Mouse (Mus musculus): ENCODE data around the gene 1700001J03Rik. TPM values are rescaled to one million over a fixed set of nuclear protein-coding genes. Genes with fewer than 3 reads are reported as not detected.
"Not testable (repeated sequence)": the region's sequence is repeated elsewhere in the genome, so short reads cannot be mapped to it uniquely, and the experiment has no call there.

The 1700001J03Rik gene
- 0.24 TPM in 1 of 2 replicates, not detected in the other for polyA plus RNA-seq (2016; fragmentation: Nextera tagmentation; extraction: Ambion mirVana)

DNA sequence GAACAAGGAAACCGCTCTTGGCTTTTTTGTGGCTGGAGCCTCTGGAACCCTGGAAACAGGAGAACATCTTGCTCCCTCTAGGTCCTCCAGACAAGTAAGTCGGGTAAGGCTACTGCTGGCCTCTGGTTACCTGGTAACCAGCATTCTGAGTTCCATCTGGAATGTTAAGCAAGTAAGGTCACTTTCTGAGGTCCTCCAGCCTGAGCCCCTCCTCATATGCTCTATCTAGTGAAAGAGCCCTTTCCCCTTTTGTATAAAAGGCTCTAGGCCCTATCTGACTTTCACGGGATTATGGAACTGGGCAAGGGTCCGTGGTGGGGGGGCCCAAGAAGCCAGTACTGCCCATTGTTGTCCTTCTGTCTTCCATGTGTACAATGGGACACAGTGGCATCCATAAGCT is at the start of gene 1700001J03Rik:
1700001J03Rik (minus strand) TSS at position 101 of the 400 bp plus-strand sequence.
- not testable (repeated sequence) for DNase-seq (ENCODE audit: low spot score); H3K4me3 ChIP-seq; H3K36me3 ChIP-seq; H3K27me3 ChIP-seq (ENCODE audit: insufficient read depth, poor library complexity, severe bottlenecking); H3K27ac ChIP-seq; H3K4me1 ChIP-seq (replicated peaks)
- peaks cover 36% of the 10 kb centered on the region for H3K9me3 ChIP-seq
- 85% methylated on average over 4 of the region's 4 CpGs for WGBS

DNA sequence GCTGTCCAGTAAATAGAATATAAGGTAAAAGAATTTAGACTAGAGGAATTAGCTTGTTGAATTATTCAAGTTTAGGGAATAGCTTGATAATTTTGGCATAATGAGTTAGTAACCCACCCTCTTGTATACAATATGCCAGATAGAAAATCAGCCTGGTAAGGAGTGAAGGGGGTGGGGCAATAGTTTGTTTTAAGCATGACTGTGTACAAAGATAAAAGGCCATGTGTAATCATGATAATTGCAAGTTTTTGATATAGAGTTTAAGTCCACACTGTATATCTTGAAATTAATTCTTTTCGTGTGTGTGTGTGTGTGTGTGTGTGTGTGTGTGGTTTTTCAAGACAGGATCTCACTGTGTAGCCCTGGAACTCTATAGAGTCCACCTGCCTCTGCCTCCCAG is 49.2 kb upstream of the 1700001J03Rik start:
- H3K36me3 ChIP-seq: peaks cover 9% of the 10 kb centered on the region; the same call in 1 of the 2 replicates
- WGBS: 73% methylated on average over 1 of the region's 1 CpGs
- no peaks in the 10 kb centered on the region for H3K27me3 ChIP-seq (ENCODE audit: insufficient read depth, poor library complexity, severe bottlenecking)
- H3K4me3 ChIP-seq: no peak overlapping the region
- H3K4me1 ChIP-seq (replicated peaks): peaks cover 17% of the 10 kb centered on the region
- no peak overlapping the region for H3K27ac ChIP-seq
- H3K9me3 ChIP-seq: no peaks in the 10 kb centered on the region
- no peak for DNase-seq (ENCODE audit: low spot score)

- peak overlapping the region; percentile 89 for H3K4me3 ChIP-seq
- peaks cover under 1% of the 10 kb centered on the region; the same call in 1 of the 2 replicates for H3K36me3 ChIP-seq
- 82% methylated on average over 11 of the region's 11 CpGs for WGBS
- H3K9me3 ChIP-seq: no peaks in the 10 kb centered on the region
- no peaks in the 10 kb centered on the region for H3K27me3 ChIP-seq (ENCODE audit: insufficient read depth, poor library complexity, severe bottlenecking)
- H3K27ac ChIP-seq: no peak overlapping the region
- no peak for DNase-seq (ENCODE audit: low spot score)
- peaks cover 17% of the 10 kb centered on the region for H3K4me1 ChIP-seq (replicated peaks)
Observed at GRCm38 (mm10) chr5:146232816-146233215, 47.7 kb upstream of the 1700001J03Rik start.

- Histone ChIP-seq H3K36me3 (no peaks in the 10 kb centered on the region), H3K4me1 (replicated peaks) (peaks cover 17% of the 10 kb centered on the region), H3K27me3 (ENCODE audit: insufficient read depth, poor library complexity, severe bottlenecking) (no peaks in the 10 kb centered on the region), H3K27ac (peak overlapping the region; percentile 97), H3K9me3 (no peaks in the 10 kb centered on the region), H3K4me3 (peak overlapping the region; percentile 89)
- DNase-seq (ENCODE audit: low spot score): no peak
- 46% methylated on average over 6 of the region's 6 CpGs for WGBS
Observed at GRCm38 (mm10) chr5:146232056-146232675, 47.1 kb upstream of the 1700001J03Rik start.

DNA sequence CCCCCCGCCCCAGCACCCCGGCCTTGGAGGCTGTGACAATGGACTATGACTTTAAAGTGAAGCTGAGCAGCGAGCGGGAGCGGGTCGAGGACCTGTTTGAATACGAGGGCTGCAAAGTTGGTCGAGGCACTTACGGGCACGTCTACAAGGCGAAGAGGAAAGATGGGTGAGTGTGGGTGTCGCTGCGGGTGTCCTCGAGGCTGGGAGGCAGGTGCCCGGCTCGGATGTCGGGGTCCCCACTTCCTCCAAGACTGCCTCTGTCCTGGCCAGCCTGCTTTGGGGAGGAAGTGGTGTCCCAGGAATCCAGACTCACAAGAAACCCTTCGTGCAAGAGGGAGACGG is 46.5 kb upstream of the 1700001J03Rik start:
- no peaks in the 10 kb centered on the region for H3K27me3 ChIP-seq (ENCODE audit: insufficient read depth, poor library complexity, severe bottlenecking)
- H3K4me3 ChIP-seq: peak overlapping the region; percentile 89
- no peaks in the 10 kb centered on the region for H3K9me3 ChIP-seq
- H3K36me3 ChIP-seq: no peaks in the 10 kb centered on the region
- DNase-seq (ENCODE audit: low spot score): peak; percentile 50
- under 1% methylated on average over 19 of the region's 19 CpGs for WGBS
- peaks cover 17% of the 10 kb centered on the region for H3K4me1 ChIP-seq (replicated peaks)
- H3K27ac ChIP-seq: peak overlapping the region; percentile 97

DNA sequence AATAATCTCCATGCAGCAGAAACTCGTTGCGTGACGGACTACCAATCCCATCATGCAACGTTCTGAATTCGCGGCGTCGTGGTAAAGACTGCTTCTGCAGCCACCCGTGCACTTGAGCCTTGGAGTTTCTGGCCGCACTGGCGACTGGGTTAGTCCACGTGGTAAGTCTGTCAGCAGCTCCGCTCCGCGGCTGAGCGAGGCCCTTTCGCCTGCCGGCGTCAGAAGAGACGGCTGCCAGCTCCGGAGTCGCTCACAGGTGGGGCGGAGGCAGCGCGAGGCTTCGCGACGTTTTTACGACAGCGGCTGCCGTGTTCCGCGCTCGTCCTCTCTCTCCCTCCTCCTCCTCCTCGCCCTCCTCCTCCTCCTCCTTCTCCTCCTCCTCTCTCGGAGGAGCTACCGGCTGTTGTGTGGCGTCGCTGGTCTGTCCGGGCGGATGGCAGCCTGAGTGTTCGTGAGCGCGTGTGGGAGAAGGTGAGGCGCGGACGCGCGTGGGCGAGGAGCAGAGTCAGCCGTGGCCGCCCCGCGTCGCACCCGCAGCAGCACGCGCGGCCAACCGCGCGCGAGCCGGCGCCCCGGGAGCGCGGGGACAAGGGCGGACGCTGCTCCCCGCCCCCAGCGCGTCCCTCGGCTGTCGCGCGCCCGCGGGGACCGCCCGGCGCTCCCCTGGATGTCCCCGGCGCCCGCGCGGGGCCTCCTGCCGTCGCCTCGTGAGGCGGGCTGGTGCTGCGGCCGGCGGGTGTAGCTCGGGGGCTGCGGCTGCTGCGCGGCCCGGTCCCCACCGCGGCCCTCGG is 46.0 kb upstream of the 1700001J03Rik start, which contains the start of gene Cdk8:
Cdk8 (plus strand) TSS at position 367 of the 791 bp plus-strand sequence.
- peak; percentile 95 for DNase-seq (ENCODE audit: low spot score)
- Histone ChIP-seq H3K27ac (peak within 1 kb of the TSS; percentile 97), H3K27me3 (ENCODE audit: insufficient read depth, poor library complexity, severe bottlenecking) (no peaks in the 10 kb centered on the region), H3K36me3 (no peaks in the 10 kb centered on the region), H3K4me1 (replicated peaks) (peaks cover 17% of the 10 kb centered on the region), H3K9me3 (no peaks in the 10 kb centered on the region), H3K4me3 (peak within 1 kb of the TSS; percentile 89)
- WGBS: under 1% methylated on average over 102 of the region's 102 CpGs

DNA sequence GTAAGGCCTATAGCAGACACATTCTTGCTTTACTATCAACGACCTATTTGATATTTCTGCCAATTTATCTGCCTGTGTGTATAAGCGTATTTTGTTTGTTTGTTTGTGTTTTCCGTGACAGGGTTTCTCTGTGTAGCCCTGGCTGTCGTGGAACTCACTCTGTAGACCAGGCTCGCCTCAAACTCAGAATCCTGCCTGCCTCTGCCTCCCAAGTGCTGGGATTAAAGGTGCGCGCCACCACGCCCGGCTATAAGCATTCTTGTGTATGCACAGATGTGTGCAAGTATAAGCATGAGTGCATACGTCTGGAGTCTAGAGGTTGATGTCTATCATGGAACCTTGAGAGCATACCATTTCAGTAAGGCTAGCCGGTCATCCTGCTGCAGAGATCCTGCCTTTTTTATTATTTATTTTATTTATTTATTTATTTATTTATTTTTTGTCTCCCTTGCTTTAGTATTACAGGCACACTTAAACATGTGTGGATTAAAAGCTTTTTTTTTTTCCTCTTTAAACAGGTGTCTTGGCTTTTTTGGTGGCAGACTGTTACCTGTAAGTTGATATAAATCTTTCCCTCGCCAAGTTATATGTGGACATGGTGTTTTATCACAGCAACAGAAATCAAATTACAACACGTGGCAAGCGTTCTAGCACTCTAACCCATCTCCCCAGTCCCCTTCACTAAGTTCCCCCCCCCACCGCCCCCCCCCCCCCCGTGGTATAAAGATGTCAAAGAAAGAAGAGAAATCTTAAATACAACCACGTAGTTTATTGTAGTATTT is 45.0 kb upstream of the 1700001J03Rik start:
- no peaks in the 10 kb centered on the region for H3K36me3 ChIP-seq
- no peaks in the 10 kb centered on the region for H3K27me3 ChIP-seq (ENCODE audit: insufficient read depth, poor library complexity, severe bottlenecking)
- peak overlapping the region; percentile 97 for H3K27ac ChIP-seq
- 60% methylated on average over 17 of the region's 17 CpGs for whole genome bisulfite sequencing
- no peaks in the 10 kb centered on the region for H3K9me3 ChIP-seq
- H3K4me1 ChIP-seq (replicated peaks): peaks cover 17% of the 10 kb centered on the region
- peak overlapping the region; percentile 89 for H3K4me3 ChIP-seq
- no peak for DNase-seq (ENCODE audit: low spot score)

GRCm38 (mm10) chr5:146227496-146227895 is 42.4 kb upstream of the 1700001J03Rik start:
- Histone ChIP-seq H3K9me3 (no peaks in the 10 kb centered on the region), H3K27ac (no peak overlapping the region), H3K4me3 (no peak overlapping the region), H3K4me1 (replicated peaks) (peaks cover 7% of the 10 kb centered on the region), H3K27me3 (ENCODE audit: insufficient read depth, poor library complexity, severe bottlenecking) (no peaks in the 10 kb centered on the region), H3K36me3 (no peaks in the 10 kb centered on the region)
- 80% methylated on average over 8 of the region's 8 CpGs for WGBS
- no peak for DNase-seq (ENCODE audit: low spot score)

GRCm38 (mm10) chr5:146223786-146224185 is 38.7 kb upstream of the 1700001J03Rik start:
- no peaks in the 10 kb centered on the region for H3K27me3 ChIP-seq (ENCODE audit: insufficient read depth, poor library complexity, severe bottlenecking)
- no peak for DNase-seq (ENCODE audit: low spot score)
- 83% methylated on average over 5 of the region's 5 CpGs for WGBS
- no peaks in the 10 kb centered on the region for H3K9me3 ChIP-seq
- H3K4me1 ChIP-seq (replicated peaks): peaks cover 15% of the 10 kb centered on the region
- H3K27ac ChIP-seq: no peak overlapping the region
- peaks cover 10% of the 10 kb centered on the region for H3K36me3 ChIP-seq
- H3K4me3 ChIP-seq: no peak overlapping the region

DNA sequence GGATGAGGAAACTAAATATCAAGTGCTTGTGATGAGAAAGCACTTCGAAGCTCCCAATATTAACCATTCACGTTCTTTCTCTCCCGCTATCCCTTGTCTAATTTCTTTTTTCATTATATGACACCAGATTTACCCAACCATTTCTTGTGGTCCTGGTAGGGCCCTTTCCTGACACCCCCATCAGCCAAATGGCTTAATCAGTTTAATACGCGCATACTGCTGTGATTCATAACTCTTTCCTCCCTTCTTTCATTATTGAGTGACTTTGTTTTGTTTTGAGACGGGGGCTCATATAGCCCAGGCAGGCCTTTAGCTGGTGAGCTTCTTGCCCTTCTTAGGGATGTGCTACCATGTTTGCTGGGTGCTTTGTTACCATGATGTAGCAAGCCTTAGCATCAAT is 36.6 kb upstream of the 1700001J03Rik start:
- WGBS: 35% methylated on average over 6 of the region's 6 CpGs
- Histone ChIP-seq H3K9me3 (no peaks in the 10 kb centered on the region), H3K4me1 (replicated peaks) (peaks cover 15% of the 10 kb centered on the region), H3K36me3 (peaks cover 30% of the 10 kb centered on the region), H3K27me3 (ENCODE audit: insufficient read depth, poor library complexity, severe bottlenecking) (no peaks in the 10 kb centered on the region), H3K27ac (peak overlapping the region; percentile 98), H3K4me3 (peak overlapping the region; percentile 75)
- no peak for DNase-seq (ENCODE audit: low spot score)

DNA sequence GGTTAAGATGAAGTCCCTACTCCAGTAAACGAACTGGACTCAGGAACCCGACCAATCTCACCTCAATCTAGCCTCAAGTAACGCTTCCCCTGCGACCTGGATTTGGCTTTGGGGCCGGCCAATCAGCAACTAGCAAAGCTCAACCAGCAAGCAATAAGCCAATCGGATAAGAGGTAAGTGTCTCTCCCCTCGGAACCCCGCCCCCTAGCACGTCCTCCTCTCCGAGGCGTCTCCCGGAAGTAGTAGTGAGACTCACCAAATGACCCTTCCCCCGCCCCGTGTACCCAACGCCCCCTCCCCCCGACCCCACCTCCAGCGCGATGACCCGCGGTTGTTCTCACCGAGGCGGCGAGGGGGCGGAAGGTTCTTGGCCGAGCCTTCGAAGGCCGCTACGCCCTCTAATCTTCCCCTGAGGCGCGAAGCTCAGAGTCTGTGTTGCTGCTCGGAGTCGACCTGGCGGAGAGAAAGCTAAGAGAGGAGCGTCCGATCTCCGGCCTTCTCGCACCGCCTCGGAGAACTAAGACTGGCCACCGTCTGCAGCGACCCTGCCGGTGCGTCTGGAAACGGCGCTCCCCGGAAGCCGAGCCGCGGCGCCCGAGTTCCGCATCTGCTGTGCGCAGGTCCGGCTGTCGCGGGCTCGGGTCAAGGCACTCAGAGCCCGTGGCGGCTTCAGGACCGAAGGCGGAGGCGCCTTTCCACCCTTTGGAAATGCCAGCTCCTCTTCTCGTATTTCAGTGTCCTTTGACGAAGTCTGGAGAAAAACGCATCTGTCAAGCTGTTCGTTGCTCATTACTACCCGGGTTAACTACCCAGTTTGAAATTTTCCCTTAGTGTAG is 36.0 kb upstream of the 1700001J03Rik start, which contains the start of gene Rnf6:
Rnf6 (minus strand) TSS at position 677 of the 836 bp plus-strand sequence.
- WGBS: under 1% methylated on average over 67 of the region's 67 CpGs
- no peaks in the 10 kb centered on the region for H3K27me3 ChIP-seq (ENCODE audit: insufficient read depth, poor library complexity, severe bottlenecking)
- DNase-seq (ENCODE audit: low spot score): peak; percentile 95
- H3K4me1 ChIP-seq (replicated peaks): peaks cover 15% of the 10 kb centered on the region
- no peaks in the 10 kb centered on the region for H3K9me3 ChIP-seq
- H3K4me3 ChIP-seq: peak within 1 kb of the TSS; percentile 75
- peaks cover 37% of the 10 kb centered on the region for H3K36me3 ChIP-seq
- peak within 1 kb of the TSS; percentile 98 for H3K27ac ChIP-seq

- no peaks in the 10 kb centered on the region for H3K9me3 ChIP-seq
- 9% methylated on average over 13 of the region's 13 CpGs for WGBS
- no peak for DNase-seq (ENCODE audit: low spot score)
- peak overlapping the region; percentile 75 for H3K4me3 ChIP-seq
- H3K27ac ChIP-seq: peak overlapping the region; percentile 98
- H3K4me1 ChIP-seq (replicated peaks): peaks cover 15% of the 10 kb centered on the region
- H3K36me3 ChIP-seq: peaks cover 43% of the 10 kb centered on the region
- no peaks in the 10 kb centered on the region for H3K27me3 ChIP-seq (ENCODE audit: insufficient read depth, poor library complexity, severe bottlenecking)
Observed at GRCm38 (mm10) chr5:146220501-146220878, 35.4 kb upstream of the 1700001J03Rik start.
